Mouse (Mus musculus) stomach, postnatal 0 days (tissue): ENCODE results near the gene Tnrc18.

Experiments
- CTCF ChIP-seq: IDR thresholded peaks from 2 replicates; pipeline ENCODE4 v1.5.1; 2016; ENCODE audit warnings: antibody characterized with exemption, low read depth, mild to moderate bottlenecking, moderate library complexity
- EP300 ChIP-seq: optimal IDR thresholded peaks from 2 replicates; pipeline ENCODE3; 2016; ENCODE audit warnings: antibody characterized with exemption

- TF ChIP-seq EP300 (no peak), CTCF (no peak)
Measured at GRCm38 (mm10) chr5:142811870-142812443, 5.5 kb downstream of the Tnrc18 start.
